Mouse (Mus musculus) olfactory bulb, adult 2 months (tissue): ENCODE data around the gene Trim13.

Experiments
- CTCF ChIP-seq: fragments of 200-500 bp; IDR thresholded peaks from 2 replicates; pipeline ENCODE4 v1.5.1; 2012; ENCODE audit warnings: low read depth, mild to moderate bottlenecking, low read length, moderate library complexity; ENCODE audit not compliant: insufficient read depth
- POLR2A ChIP-seq: fragments of 200-500 bp; IDR thresholded peaks from 2 replicates; pipeline ENCODE4 v1.6.1; 2012; ENCODE audit warnings: mild to moderate bottlenecking, low read depth, low read length, moderate library complexity; ENCODE audit not compliant: insufficient read depth

DNA sequence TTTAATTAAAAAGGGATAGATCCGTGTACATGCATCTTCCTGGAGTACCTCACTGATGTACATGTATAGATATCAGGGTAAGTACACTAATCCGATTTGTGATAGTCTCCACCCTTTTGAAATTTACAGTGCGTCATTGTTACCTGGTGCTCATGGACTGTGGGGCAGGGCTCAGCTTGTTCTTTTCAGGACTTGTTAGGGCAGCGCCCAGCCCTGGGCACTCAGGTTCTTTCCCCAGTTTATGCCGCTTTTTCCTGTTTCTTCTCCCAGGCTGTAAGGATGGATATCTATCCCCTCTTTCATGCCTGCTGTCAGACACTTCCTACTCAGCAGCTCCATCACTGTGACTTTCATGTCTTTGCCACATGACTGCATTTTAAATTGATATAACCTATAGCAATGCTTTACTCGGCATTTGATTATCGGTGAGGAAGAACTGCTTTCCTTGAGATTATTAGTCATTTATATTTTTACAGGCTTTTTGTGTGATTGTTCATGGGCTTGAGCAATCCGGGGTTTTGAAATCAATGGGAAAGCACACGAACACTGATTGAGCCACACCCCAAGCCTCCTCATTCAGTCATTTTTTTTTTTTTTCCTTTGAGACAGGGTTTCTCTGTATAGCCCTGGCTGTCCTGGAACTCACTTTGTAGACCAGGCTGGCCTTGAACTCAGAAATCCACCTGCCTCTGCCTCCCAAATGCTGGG lies 1.2 kb upstream of the Trim13 start:
- TF ChIP-seq CTCF = no peak
- no peak for TF ChIP-seq POLR2A
